Mouse (Mus musculus) adrenal gland, postnatal 4 days (tissue): ENCODE measurements around the gene Mtus2. TPM values are rescaled to one million over a fixed set of nuclear protein-coding genes. Genes with fewer than 3 reads are reported as not detected.

ENCODE experiments used
- DNase-seq, 2 experiments: peaks; one replicate each; pipeline ENCODE4 v3.0.0; 2021 to 2022; ENCODE audit warnings: low spot score in 2 of 2, mixed read lengths in 2 of 2
- total RNA-seq, 2 experiments: library from RNA; stranded (reverse); gene quantifications; 2 replicates each; pipeline ENCODE4 v1.2.3; 2021

Mtus2 gene
- total RNA-seq, 2 experiments from 2014 or later = 5.9 to 7.5 TPM

DNA sequence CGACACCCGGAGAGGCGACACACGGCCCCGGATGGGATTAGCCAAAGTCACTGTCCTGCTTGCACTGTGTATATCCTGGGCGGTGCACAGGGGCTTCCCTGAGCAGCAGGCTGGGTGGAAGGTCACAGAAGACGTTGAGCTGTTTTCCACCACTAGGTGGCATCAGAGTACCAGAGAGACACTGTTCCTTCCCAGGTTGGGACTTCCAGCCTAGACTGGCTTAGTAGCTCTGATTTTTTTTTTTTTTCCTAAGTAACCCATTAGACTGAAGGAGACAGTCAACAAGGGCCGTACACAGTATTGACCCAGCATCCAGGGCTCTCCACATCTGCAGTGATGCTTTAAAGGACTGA lies 375.5 kb downstream of the Mtus2 start:
- DNase-seq = peak in 1 of 2 experiments; percentile 45

DNA sequence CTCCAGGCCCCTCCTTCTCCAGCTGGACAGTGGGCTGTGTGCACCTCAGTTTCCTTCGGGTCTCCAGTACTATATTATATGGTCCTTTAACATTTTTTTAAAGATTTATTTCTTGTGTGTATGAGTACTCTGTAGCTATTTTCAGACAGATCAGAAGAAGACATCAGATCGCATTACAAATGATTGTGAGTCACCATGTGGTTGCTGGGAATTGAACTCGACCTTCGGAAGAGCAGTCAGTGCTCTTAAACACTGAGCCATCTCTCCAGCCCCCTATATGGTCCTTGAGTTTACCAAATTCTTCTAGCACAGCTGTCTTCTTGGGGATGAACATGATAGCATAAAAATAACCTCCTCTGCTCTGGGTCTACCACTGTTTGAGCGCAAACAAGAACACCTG lies 382.0 kb downstream of the Mtus2 start:
- no peak for DNase-seq

DNA sequence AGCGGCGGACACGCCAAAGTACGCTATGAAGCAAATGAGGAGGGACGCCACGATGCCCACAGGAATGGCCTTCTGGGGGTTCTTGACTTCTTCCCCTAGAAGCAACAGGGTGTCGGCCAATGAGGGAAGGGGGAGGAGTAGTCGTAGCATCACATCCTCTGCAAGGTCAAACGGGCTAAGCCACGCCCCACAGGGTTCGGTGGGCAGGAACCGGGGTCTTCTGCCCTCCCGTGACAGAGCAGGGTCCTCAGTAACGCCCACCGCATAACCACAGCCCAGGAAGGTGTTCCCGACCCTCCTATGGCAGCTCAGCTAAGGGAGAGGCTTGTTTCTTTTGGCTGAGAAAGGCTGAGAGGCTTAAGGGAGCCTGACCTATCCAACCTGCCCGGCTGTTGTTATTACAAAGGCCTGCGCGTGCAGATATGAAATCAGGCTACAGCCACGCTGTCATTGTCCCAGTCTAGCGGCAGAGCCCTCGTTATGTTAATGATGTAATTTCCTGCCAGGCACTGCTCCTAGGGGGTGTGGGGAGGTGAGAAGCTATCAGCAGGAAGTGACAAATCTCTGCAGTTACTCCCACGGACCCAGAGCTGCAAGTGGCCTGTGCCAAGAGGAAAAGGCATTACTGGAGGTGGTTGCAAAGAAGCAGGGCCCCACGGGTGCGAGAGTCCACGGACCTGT lies 385.1 kb downstream of the Mtus2 start:
- DNase-seq = no peak

DNA sequence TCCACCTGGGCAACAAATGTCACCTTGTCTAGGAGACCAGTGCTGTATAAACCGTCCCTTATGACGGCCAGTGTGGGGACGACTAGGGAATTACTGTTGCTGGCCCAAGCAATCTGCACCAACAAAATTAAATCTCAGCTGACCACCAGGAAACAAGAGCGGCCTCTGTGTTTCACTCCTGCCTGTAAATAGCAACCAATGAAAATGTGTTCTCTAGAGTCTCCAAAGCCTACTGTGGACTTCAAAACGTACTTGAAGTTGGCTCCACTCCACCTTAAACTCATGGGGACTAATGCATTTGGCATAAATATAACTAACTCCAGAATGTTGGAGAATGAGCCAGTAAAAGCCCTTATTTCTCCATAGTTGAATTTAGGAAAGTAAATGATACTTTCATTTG lies 387.3 kb downstream of the Mtus2 start:
- DNase-seq = no peak

DNA sequence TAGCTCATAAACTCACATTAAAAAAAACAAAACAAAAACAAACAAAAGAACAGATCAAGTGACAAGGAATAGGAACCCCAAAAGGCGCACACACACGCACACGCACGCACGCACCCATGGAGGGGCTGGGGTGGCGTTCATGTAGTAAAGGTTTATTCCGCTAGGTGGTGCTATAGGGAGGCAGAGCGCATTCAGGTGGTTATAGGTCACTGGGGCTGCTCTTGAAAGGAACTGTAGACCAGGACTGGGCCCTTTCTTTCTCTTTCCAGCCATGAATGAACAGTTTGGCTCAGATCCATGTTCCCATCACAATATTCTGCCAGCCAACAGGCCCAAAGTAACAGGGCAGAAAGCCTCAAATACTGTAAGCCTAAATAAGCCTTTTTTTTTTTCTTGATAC lies 389.4 kb downstream of the Mtus2 start:
- DNase-seq = no peak

DNA sequence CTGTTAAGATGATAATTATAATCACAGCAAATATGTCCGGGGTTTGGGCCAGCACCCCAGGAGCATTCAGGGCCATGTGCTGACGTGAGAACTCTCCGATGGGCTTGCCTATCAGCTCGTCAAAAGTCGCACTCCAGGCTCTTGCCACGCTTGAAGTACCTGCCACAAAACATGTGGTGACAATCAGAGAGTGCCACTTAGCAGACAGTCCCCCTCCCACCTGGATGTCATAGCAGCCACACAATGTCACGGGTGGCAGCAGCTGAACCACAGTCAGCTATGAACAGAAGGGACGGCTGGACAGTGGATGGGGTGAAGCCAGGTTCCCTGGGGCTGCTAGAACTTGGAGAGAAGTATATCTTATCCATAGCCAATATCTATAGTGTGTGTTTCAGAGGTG lies 391.0 kb downstream of the Mtus2 start:
- DNase-seq = no peak

DNA sequence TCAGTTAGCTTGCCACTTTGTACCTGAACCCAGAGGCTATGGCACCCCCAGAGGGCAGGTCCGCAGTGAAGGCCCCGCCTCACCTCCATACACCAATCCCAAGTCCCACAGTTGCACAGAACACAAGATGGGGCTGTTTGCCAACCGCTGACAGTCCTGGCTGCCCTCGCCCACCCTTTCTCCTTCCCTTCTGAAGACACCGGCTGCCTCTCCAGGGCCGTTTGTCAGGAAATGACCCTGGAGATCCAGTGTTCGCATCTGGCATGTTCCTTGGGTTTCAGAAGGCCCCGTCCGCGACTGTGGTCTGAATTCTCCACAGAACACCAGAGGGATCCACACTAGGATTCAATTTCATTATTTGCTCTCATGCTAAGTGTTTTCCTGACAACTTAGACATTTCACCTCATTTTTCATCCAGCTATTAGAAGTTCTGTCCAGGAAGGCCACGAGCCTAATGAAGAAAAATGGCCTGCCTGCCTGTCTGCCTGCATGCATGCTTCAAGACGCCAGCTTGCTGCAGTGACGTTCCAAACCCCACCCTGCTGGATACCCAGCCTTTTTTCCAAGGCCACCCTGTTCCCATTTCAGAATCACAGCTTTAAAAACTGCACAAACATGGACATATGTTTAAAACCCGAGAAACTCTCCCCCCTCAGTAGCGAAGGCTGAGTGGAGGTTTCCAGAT lies 392.3 kb downstream of the Mtus2 start:
- peak in 1 of 2 experiments; percentile 18 for DNase-seq

DNA sequence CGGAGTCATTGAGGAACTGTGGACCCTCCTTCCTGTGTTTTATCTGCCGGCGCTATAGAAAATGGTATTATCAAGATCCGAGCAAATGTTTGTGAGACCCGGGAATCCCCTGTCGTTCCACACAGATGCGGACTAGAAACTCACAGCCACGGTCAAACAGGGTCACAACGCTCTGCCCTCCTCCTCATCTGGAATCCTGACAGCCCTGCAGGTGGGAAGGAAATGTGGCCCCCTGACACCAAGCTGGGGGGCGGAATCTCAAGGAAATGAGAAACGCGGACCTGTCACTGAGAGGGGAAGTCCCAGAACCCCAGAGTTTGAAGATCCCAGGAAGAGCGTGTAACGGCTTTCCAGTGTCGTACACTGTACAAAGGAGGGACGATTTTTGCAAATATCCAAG lies 396.3 kb downstream of the Mtus2 start:
- DNase-seq = no peak

DNA sequence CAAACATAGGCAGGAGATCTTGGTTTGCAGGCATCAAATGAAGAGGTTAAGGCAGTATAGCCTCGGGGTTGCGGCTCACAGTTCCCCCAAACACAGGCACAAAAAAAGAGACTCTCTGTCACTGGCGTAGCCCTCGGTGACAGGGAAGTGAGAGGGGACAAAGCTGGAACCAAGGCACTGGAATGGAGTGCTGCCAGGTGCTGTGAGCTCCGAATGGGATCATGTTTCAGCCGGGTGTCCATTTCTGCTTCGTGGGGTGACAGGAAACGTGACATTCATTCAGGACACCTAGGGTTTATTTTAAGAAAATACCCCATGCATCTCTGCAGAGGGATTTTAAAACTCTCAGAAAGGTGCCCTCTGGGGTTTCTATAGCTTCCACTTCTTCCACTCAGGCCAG lies 397.4 kb downstream of the Mtus2 start:
- no peak for DNase-seq

DNA sequence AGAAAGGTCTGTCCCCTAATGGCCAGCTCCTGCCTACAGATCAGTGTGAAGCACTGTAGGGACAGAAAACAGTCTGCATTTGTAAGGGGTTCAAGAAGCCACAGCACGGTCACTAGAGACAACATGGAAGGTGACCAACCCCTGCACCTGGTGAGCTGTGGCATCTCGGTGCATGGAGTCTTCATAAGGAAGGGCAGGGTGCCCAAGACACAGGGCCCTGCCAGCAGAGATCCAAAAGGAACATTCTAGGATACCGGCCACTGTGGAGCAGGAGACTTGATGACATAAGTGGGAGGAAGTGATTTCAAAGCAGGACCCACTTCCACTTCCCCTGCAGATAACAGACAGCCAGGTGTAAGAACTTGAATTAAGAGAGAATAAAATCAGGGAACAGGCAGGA lies 398.7 kb downstream of the Mtus2 start:
- DNase-seq = no peak

DNA sequence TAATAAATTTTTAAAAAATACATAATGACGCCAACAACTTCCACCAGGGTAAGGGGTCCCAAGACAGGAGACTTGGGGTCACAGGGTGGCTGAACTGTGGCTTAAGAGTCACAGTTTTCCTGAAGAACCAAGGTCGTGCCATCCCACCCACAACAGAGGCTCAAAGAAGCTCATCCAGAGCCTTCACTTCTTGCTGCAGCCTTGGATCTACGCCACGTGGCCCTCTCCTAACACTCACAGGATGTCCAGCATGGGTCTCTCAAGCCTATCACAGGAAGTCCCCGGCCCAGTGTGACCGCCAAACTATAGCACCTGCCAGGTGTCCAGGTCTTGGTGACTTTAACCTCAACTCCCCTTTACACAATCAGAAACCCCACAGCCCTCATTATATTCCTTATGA lies 400.0 kb downstream of the Mtus2 start:
- DNase-seq = no peak

DNA sequence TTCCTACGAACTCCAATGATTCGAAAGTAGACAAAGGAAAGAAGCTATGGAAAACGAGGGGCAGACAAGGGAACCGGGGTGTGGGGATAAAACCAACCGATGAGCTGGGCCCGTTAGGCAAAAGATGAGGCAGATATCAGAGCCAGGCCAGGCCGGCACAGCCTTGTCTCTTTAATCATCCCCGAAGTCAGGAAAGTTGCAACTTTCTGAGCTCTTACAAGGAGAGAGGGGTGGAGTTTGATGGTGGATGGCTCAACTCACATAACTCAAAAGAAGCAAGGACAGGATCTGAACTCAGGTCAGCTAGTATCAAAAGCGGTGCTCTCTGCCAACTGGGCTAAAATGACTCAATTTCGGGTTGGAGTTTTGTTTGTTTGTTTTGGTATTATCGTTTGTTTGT lies 402.0 kb downstream of the Mtus2 start:
- no peak for DNase-seq

DNA sequence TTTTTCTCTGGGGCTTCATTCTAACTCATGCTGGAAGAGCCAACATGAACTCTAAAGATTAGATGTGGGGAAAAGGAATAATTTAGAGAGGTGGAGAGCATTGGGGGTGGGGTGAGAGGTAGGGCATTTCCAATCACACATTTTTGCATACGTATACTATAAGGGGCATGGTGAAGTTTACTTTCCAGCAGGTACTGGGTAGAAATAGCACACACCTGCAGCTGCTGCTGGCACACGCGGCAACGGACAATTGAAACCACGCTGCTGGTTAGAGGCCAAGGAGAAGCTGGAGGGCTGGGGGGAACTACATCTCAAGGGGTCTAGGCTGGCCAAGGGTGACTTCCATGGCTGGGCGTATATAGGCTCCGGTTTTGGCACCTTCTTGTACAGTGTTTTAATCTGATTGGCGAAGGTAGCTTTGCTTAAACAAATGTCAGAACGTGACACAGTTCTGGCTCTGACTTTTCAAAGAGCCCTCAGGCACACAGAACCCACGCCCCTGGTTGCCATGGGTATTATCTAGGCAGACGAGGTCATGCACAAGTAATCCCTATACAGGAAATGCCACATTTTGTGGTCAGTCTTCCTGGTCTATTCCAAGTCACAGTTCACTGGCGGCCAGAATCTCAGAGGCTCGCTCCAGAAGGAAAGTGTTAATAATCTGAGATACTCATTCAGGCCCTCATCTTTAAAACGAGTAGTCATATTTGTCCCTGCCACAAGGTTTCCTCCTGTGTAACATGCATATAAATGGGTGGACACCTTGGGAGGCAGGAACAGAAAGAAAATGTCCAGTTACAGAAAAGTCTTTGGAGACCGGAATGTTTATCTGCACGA lies 404.0 kb downstream of the Mtus2 start:
- DNase-seq = peak in 1 of 2 experiments; percentile 45

DNA sequence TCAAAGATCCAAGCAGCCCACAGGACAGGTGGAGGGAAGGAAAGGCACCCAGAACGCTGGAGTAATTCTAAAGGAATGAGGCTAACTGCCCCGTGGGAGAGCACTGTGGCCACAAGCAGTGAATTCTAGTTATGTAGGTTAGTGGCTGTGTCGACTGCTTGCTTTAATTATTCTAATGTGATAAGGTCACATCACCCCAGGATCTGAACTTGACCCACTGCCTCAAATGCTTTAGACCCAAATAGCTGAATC lies 404.6 kb downstream of the Mtus2 start:
- DNase-seq = no peak

DNA sequence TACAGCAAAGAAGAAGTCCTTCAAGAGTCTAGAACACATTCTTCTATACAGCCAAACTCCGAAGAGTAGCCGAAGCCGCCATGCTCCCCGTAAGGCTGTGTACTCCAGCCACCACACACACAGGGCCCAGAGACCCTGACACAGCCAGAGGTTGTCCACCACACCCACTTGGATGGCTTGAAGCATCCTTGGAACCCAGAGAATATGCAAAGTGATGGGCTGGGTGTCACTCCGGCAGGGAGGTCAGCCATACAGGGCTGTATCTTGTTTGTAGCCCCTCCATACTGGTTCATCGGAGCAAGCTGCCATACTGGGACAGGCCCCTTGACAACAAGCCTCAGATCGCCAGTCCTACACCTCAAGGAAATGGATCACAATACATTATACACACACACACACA lies 405.2 kb downstream of the Mtus2 start:
- DNase-seq = no peak

DNA sequence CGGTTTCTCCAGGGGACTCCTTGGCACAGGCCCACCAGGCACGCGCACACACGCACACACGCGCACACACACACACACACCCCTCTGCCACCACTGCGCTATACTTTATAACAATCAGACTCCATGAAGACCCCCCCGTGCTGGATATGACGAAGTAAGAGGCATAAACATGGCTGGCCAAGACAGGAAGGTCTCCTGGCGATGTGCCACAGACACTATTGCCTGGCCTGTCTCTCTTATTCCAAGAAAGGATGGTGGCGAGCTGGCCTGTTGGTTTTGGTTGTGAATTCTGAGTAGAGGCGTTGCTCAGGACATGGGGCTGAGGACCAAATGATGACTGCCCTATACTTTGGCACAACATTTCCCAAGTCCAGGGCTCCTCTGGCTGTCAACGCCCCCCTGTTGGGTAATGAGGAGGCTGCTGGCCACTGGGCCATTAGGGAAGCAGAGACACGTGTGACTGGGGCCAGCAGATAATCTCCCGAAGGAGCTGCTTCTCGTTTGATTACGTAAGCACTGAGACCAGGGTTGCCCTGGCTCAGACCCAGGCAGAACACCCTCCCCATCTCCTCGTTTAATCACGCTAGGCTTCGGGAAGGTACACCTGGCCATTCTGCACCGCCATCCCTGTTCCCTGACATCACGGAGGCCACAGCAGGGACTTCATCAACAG lies 406.5 kb downstream of the Mtus2 start:
- no peak for DNase-seq

Other genes starting within 250 kb of the Mtus2 start
- 10 to 100 TPM; 31.5 TPM for gene Flt1, start 231.3 kb upstream of the Mtus2 start, total RNA-seq
- 100 to 1,000 TPM; 147 to 177 TPM for gene Pomp, start 96.9 kb upstream of the Mtus2 start, total RNA-seq
- gene Slc46a3, start 62.5 kb upstream of the Mtus2 start, total RNA-seq = 1 to 10 TPM; 7.7 to 8.0 TPM